In the genomic region with DNA sequence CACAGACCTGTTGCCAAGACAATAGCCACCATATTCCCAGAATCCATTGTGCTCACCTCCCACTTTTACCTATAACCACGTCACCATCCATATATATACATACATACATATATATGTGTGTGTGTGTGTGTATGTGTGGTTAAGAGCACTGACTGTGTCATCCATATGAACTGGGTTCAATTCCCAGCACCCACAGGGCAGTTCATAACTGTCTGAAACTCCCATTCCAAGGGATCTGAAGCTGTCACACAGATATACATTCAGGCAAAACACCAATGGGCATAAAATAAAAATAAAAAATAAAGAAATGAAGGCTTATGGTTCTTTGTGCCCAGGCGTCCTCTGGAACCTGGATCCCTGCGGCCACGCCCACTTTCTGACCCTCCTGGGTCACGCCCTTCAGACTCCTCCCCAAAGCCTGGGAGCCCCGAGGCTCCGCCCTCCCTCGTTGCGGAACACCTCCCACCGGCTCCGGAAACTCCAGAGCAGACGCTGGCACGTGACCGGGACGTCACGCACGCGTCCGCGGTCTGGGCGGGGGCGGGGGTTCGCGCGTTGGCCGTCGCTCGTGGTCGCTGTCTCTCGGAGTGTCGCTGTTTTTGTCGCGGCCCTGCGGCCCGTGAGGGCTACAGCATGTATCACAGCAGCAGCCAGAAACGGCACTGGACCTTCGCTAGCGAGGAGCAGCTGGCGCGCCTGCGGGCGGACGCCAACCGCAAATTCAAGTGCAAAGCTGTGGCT, we compare ENCODE assay signal across 8 mouse cellular contexts. TPM values are rescaled to one million over a fixed set of nuclear protein-coding genes. Genes with fewer than 3 reads are reported as not detected.
A peak's percentile ranks its signal among the peaks of the same experiment; 100 is the strongest.
DNase-seq lines count a peak whose midpoint lies in the region; ATAC-seq and TF ChIP-seq lines count a peak whose summit lies in the region.

Ccnh (plus strand) TSS at position 506 of the 741 bp plus-strand sequence.

- DNase-seq in CH12.LX (ENCODE audit: extremely low read depth): peak; percentile 91
- peak; percentile 84 for DNase-seq in c-Kit-positive CD71-positive TER-119-negative erythroid progenitor cells, embryonic 14.5 days (ENCODE audit: low read depth)
- DNase-seq in forebrain, embryonic 11.5 days (ENCODE audit: low spot score): peak; percentile 95
- DNase-seq in kidney, postnatal 36 days: peak; percentile 93 to 97
- DNase-seq in telencephalon, adult 2 months (ENCODE audit: low read depth, low spot score): peak; percentile 78

- H3K27ac ChIP-seq in CH12.LX (ENCODE audit: insufficient read depth, low read depth): peak within 1 kb of the TSS; percentile 42
- 0 out of 2 replicates have a peak within 1 kb of the TSS, but pooled peaks have one; percentile 14 for H3K27ac ChIP-seq in forebrain, embryonic 11.5 days (ENCODE audit: low read depth, low read length)
- peak within 1 kb of the TSS; percentile 81 for H3K27ac ChIP-seq in heart, embryonic 16.5 days (ENCODE audit: low read length)
- peak within 1 kb of the TSS; percentile 78 for H3K27ac ChIP-seq in liver, embryonic 15.5 days (replicated peaks)
- H3K27ac ChIP-seq in neural tube, embryonic 12.5 days: peak within 1 kb of the TSS; percentile 66

- no peak for TF ChIP-seq CTCF in CH12.LX (conservative IDR thresholded peaks at IDR 0.05 in 1 of 2, IDR thresholded peaks at IDR 0.05 in 1 of 2; ENCODE audit: low read depth in 2 of 2, low read length in 2 of 2)

- ATAC-seq in forebrain, embryonic 11.5 days (replicated peaks; ENCODE audit: low FRiP score): peak; percentile 98
- ATAC-seq in heart, embryonic 16.5 days (replicated peaks; ENCODE audit: extremely low read depth, insufficient read depth, low FRiP score): peak; percentile 98
- peak; percentile 97 for ATAC-seq in liver, embryonic 15.5 days (ENCODE audit: insufficient read depth)
- ATAC-seq in neural tube, embryonic 12.5 days (ENCODE audit: low FRiP score, low read depth): peak; percentile 97

- peak within 1 kb of the TSS; percentile 55 for H3K9ac ChIP-seq in CH12.LX (ENCODE audit: insufficient read depth, low read depth)
- H3K9ac ChIP-seq in forebrain, embryonic 11.5 days (ENCODE audit: low read length): peak within 1 kb of the TSS; percentile 75
- H3K9ac ChIP-seq in heart, embryonic 16.5 days (ENCODE audit: low read length): peak within 1 kb of the TSS; percentile 82
- peak within 1 kb of the TSS; percentile 85 for H3K9ac ChIP-seq in liver, embryonic 15.5 days
- peak within 1 kb of the TSS; percentile 88 for H3K9ac ChIP-seq in neural tube, embryonic 12.5 days

- peaks cover 0 to 12% of the 10 kb centered on the region in 2 experiments; a peak in 2 of 4 replicates for H3K4me1 ChIP-seq in CH12.LX (ENCODE audit: control insufficient read depth in 1 of 2, insufficient read depth in 2 of 2)
- H3K4me1 ChIP-seq in forebrain, embryonic 11.5 days (replicated peaks; ENCODE audit: control insufficient read depth, insufficient read depth, low read length): no peaks in the 10 kb centered on the region
- peaks cover 8% of the 10 kb centered on the region for H3K4me1 ChIP-seq in heart, embryonic 16.5 days (ENCODE audit: control insufficient read depth, insufficient read depth, low read length)
- H3K4me1 ChIP-seq in liver, embryonic 15.5 days (replicated peaks): peaks cover 16% of the 10 kb centered on the region
- peaks cover 7% of the 10 kb centered on the region; the same call in 1 of the 2 replicates for H3K4me1 ChIP-seq in neural tube, embryonic 12.5 days

- dilution Hi-C loops in CH12.LX (cut with MboI; ENCODE audit: extremely low pct_ligation_motif_present, extremely low pct_unique_long_range_greater_than_20kb, low sequenced_read_pairs): no loop called here

- 2% methylated on average over 44 of the region's 44 CpGs for WGBS in forebrain, embryonic 11.5 days
- WGBS in heart, embryonic 16.5 days: 1% methylated on average over 44 of the region's 44 CpGs
- WGBS in liver, embryonic 15.5 days (ENCODE audit: insufficient replicate concordance): 1% methylated on average over 44 of the region's 44 CpGs
- 1% methylated on average over 44 of the region's 44 CpGs for WGBS in neural tube, embryonic 12.5 days

- no peak for TF ChIP-seq EP300 in CH12.LX (IDR thresholded peaks at IDR 0.05; ENCODE audit: low read length)

- H3K9me3 ChIP-seq in CH12.LX (replicated peaks; ENCODE audit: low read length): no peaks in the 10 kb centered on the region
- H3K9me3 ChIP-seq in forebrain, embryonic 11.5 days (ENCODE audit: control insufficient read depth, low read length): no peaks in the 10 kb centered on the region
- H3K9me3 ChIP-seq in heart, embryonic 16.5 days (replicated peaks; ENCODE audit: control insufficient read depth, low read length): no peaks in the 10 kb centered on the region
- H3K9me3 ChIP-seq in liver, embryonic 15.5 days (replicated peaks): no peaks in the 10 kb centered on the region
- H3K9me3 ChIP-seq in neural tube, embryonic 12.5 days: no peaks in the 10 kb centered on the region

- TF ChIP-seq RAD21 in CH12.LX (IDR thresholded peaks at IDR 0.05; ENCODE audit: low read depth, low read length): no peak

- no peaks in the 10 kb centered on the region for H3K79me2 ChIP-seq in CH12.LX (replicated peaks; ENCODE audit: control insufficient read depth, extremely low read depth, insufficient read depth, poor library complexity, severe bottlenecking)

- peak; percentile 82 for TF ChIP-seq POLR2A in CH12.LX (IDR thresholded peaks at IDR 0.05; ENCODE audit: low read depth, low read length)

- H3K4me2 ChIP-seq in CH12.LX (ENCODE audit: insufficient read depth, low read depth, poor library complexity, severe bottlenecking): peak within 1 kb of the TSS; percentile 56
- peak within 1 kb of the TSS; percentile 78 for H3K4me2 ChIP-seq in forebrain, embryonic 11.5 days (ENCODE audit: low read depth, low read length, severe bottlenecking)
- peak within 1 kb of the TSS; percentile 87 for H3K4me2 ChIP-seq in heart, embryonic 16.5 days (ENCODE audit: low read depth, low read length)
- H3K4me2 ChIP-seq in liver, embryonic 15.5 days: peak within 1 kb of the TSS; percentile 92
- H3K4me2 ChIP-seq in neural tube, embryonic 12.5 days (replicated peaks): peak within 1 kb of the TSS; percentile 84

- in situ Hi-C loops in CH12.LX (cut with MboI; ENCODE audit: low pct_ligation_motif_present, low pct_unique_long_range_greater_than_20kb, low sequenced_read_pairs): no loop called here

- H3K4me3 ChIP-seq in CH12.LX (replicated peaks in 1 of 3; ENCODE audit: low read depth in 2 of 3, low read length in 2 of 3, poor library complexity in 1 of 3): peak within 1 kb of the TSS; percentile 92 to 96 (median 92)
- peak within 1 kb of the TSS; percentile 68 for H3K4me3 ChIP-seq in forebrain, embryonic 11.5 days (ENCODE audit: low read depth, low read length)
- H3K4me3 ChIP-seq in heart, embryonic 16.5 days (ENCODE audit: low read length): peak within 1 kb of the TSS; percentile 63
- H3K4me3 ChIP-seq in liver, embryonic 15.5 days (replicated peaks): peak within 1 kb of the TSS; percentile 90
- H3K4me3 ChIP-seq in neural tube, embryonic 12.5 days: peak within 1 kb of the TSS; percentile 83

- no peaks in the 10 kb centered on the region for H3K27me3 ChIP-seq in CH12.LX (replicated peaks)
- H3K27me3 ChIP-seq in forebrain, embryonic 11.5 days (ENCODE audit: control insufficient read depth, insufficient read depth, low read length): no peaks in the 10 kb centered on the region
- H3K27me3 ChIP-seq in heart, embryonic 16.5 days (ENCODE audit: control insufficient read depth, insufficient read depth, low read length): no peaks in the 10 kb centered on the region
- H3K27me3 ChIP-seq in liver, embryonic 15.5 days: no peaks in the 10 kb centered on the region
- no peaks in the 10 kb centered on the region for H3K27me3 ChIP-seq in neural tube, embryonic 12.5 days (replicated peaks)

- H3K36me3 ChIP-seq in CH12.LX (replicated peaks in 1 of 2; ENCODE audit: control insufficient read depth in 1 of 2, insufficient read depth in 1 of 2, low read length in 1 of 2): peaks cover 9 to 25% of the 10 kb centered on the region in 2 experiments
- peaks cover 2% of the 10 kb centered on the region; the same call in 1 of the 2 replicates for H3K36me3 ChIP-seq in forebrain, embryonic 11.5 days (ENCODE audit: control insufficient read depth, insufficient read depth, low read length)
- H3K36me3 ChIP-seq in heart, embryonic 16.5 days (ENCODE audit: control insufficient read depth, insufficient read depth): peaks cover 10% of the 10 kb centered on the region
- peaks cover 18% of the 10 kb centered on the region for H3K36me3 ChIP-seq in liver, embryonic 15.5 days (replicated peaks)
- H3K36me3 ChIP-seq in neural tube, embryonic 12.5 days: peaks cover 22% of the 10 kb centered on the region

TF ChIP-seq in CH12.LX, 34 proteins besides CTCF, POLR2A, EP300 and RAD21 (continues in another document):
- no peak for TF ChIP-seq ZKSCAN1 (IDR thresholded peaks at IDR 0.05; ENCODE audit: borderline replicate concordance, low read depth, low read length)
- peak; percentile 87 for TF ChIP-seq USF2 (conservative IDR thresholded peaks at IDR 0.05; ENCODE audit: low read depth, low read length)
- TF ChIP-seq NELFE (IDR thresholded peaks at IDR 0.05; ENCODE audit: low read depth, low read length): peak; percentile 74
- no peak for TF ChIP-seq ZNF384 (IDR thresholded peaks at IDR 0.05; ENCODE audit: low read depth, low read length)
- peak; percentile 43; the same call in 1 of the 2 replicates for TF ChIP-seq IRF4 (IDR thresholded peaks at IDR 0.05; ENCODE audit: low read depth, low read length)
- TF ChIP-seq SIN3A (IDR thresholded peaks at IDR 0.05; ENCODE audit: low read length): no peak
- TF ChIP-seq JUN (IDR thresholded peaks at IDR 0.05; ENCODE audit: insufficient read depth, low read depth, low read length): no peak
- no peak for TF ChIP-seq RCOR1 (conservative IDR thresholded peaks at IDR 0.05; ENCODE audit: low read depth, low read length)
- TF ChIP-seq ZC3H11A (IDR thresholded peaks at IDR 0.05; ENCODE audit: low read depth, low read length): no peak
- TF ChIP-seq GABPA (IDR thresholded peaks at IDR 0.05; ENCODE audit: insufficient replicate concordance, low read depth, low read length): no peak
- TF ChIP-seq KAT2A (IDR thresholded peaks at IDR 0.05; ENCODE audit: insufficient replicate concordance, low read length): no peak
- TF ChIP-seq MXI1 (IDR thresholded peaks at IDR 0.05; ENCODE audit: low read depth, low read length): peak; percentile 85
- TF ChIP-seq HCFC1 (IDR thresholded peaks at IDR 0.05; ENCODE audit: low read depth, low read length): peak; percentile 75
- TF ChIP-seq BHLHE40 (IDR thresholded peaks at IDR 0.05; ENCODE audit: low read depth, low read length): peak; percentile 99

RNA-seq across cellular contexts. Expression of gene Ccnh, which starts in this region (rescaled TPM):
- total RNA-seq in CH12.LX (2012; rRNA removed) (38.1 and 39.3 TPM in 2 replicates), CH12.LX (2014; rRNA removed) (85.4 and 99.9 TPM in 2 replicates)
- polyA plus RNA-seq in CH12.LX (2012; ENCODE audit: insufficient read length, low read depth): 106 and 109 TPM in 2 replicates
- polyA plus RNA-seq in forebrain, embryonic 11.5 days (2014; fragmentation: Nextera tagmentation; extraction: Ambion mirVana): 121 and 122 TPM in 2 replicates
- polyA plus RNA-seq in heart, embryonic 16.5 days (2015; fragmentation: Nextera tagmentation; extraction: Ambion mirVana): 59.5 and 68.5 TPM in 2 replicates
- polyA plus RNA-seq in liver, embryonic 15.5 days (2015; fragmentation: Nextera tagmentation; extraction: Ambion mirVana): 35.3 and 44.8 TPM in 2 replicates
- polyA plus RNA-seq in neural tube, embryonic 12.5 days (2016; fragmentation: Nextera tagmentation; extraction: Ambion mirVana): 99.9 and 107 TPM in 2 replicates

Comparison
In these comparisons a context has a peak if more than half of its experiments do, and no peak if none do; other contexts are left out.
1. Peak in every context shown above with its lines: DNase-seq, ATAC-seq, H3K4me3 ChIP-seq and H3K27ac ChIP-seq.
2. H3K27ac ChIP-seq: peak in every context shown above with its lines; median percentile 81 in heart, embryonic 16.5 days; 78 in liver, embryonic 15.5 days; 66 in neural tube, embryonic 12.5 days; 42 in CH12.LX; 14 in forebrain, embryonic 11.5 days.